Mouse (Mus musculus) ZHBTc4 (cell line): ENCODE measurements at regions not wholly inside any gene's neighbourhood (a gene's known extent, or its start where the extent isn't known, plus 50 kb on each side); places are given as distances from the start of the nearest gene placed in this dataset.
A peak's percentile ranks its signal among the peaks of the same experiment; 100 is the strongest.

Experiments
- DNase-seq: peaks from one replicate; pipeline ENCODE4 v3.0.0-alpha.2; 2011; ENCODE audit warnings: low read depth, low spot score

DNA sequence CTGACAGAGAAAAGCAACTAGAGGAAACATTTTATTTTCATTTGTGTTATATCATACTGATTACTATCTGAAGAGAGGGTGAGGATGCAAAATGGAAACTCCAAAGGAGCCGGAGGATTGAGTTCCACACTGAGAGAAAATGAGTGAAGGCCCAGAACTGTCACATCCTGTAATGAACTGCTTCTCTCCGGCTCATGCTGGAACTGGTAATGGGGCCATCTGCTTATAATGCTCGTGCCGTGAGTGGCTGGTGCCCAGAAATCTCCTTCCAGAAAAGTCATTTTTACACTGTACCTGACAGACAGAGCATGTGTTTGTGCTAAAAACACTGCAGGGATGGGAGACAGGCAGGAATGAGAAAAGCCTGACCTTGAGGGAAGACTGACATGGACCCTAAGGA lies 483.5 kb upstream of the Pkdcc start:
- DNase-seq: no peak

DNA sequence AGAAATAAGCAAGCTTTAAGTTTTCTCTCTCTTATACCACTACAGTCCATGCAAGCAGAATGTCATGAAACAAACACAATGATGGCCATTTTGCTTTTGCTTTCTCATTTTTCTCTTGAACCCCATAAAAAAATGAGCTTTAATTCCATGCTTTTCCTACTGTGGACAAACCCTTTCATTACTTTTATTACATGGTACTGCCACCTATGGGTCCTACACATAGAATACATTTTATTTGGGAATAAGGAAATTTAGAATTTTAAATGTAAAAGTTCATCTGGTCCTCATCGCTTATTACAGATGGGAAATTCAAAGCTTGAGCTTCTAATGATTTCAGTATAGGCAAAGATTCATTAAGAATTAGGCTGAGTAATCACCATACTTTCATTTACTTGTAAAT lies 472.6 kb upstream of the Pkdcc start:
- DNase-seq: no peak

DNA sequence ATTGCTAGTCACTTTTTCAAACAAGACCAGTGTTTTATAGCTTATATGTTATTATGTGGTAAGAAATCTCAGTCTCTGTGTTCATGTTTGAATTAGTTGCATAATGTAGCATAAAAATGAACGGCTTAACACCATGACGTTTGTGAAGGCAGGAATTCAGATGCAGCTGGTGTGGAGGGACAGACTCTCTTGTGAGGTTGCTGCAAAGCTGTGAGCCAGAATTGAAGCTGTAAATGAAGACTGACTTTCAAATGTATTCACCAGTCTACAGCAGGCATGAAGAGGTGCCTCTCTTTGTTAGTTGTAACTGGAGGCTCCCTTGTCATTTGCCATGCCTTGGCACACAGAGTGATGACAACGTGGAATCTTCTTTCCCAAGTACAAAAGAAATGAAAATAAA lies 457.7 kb upstream of the Pkdcc start:
- no peak for DNase-seq

DNA sequence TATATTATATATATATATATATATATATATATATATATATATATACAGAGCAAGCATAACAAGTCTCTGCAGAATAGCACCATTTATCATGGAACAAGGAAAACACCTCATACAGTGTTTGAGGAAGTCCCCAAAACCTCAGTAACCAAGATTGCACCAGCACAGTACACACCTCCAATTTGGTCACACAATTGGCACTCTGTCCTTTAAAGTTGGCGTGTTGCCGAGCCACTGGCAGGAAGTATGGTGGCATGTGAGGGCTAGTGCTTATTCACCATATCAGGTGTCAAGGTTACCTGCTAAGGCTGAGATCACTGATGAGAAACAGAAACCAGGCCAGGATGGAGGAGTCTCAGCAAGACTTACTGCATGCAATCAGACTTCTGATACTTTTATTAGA lies 436.0 kb upstream of the Pkdcc start:
- DNase-seq: no peak

DNA sequence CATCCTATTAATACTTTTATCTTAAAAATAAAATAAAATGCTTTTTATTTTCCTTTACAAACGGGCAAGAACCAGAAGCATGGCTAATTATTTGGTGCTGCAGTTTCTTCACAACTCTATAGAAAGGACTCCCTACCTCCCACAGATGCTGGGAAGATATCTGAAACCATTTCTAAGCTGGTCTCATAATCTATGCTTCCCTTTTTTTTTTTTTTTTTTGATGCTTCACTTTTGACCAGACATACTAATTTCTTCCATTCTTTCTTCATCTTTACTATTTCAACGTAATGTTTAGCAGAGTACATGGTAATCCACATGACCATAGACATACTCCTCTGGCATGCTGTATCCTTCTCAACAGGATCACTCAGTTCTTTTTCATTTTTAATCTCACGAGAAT lies 393.0 kb upstream of the Pkdcc start:
- DNase-seq: no peak

DNA sequence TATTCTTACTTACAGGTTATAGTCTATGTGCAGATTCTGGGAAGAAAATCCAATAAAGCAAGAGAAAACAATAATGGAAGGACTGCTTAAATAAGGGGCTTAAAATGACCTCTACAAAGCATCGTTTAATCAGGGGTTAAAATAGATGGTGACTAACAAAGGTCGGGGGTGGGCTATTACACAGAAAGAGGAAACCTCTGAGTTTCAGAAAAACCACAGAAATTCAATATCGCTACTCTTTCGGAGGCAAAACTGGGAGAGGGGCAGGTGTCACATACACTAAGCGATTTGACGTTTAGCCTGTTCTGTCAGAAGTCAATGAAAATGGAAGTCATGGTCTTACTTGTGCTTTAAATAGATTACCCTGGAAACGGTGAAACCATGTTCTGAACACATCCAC lies 391.0 kb upstream of the Pkdcc start:
- DNase-seq: no peak

DNA sequence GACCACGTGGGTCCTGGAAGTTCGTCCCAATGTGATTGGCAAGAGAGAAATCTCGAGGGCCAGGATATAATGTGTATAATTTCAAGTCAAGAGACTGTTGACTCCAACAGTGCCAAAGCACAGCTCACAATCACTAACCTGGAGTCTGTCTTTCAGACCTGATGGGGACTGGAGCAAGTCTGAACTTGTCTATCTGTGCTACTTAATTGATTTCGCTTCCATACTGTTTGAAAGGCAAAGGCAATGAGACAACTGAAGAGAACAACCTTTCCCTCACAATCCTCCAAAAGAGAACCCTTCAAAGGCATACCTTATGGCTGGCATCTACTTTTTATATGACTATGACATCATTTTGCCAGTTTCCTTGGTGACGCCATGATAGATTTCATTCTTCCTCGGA lies 390.5 kb upstream of the Pkdcc start:
- no peak for DNase-seq

DNA sequence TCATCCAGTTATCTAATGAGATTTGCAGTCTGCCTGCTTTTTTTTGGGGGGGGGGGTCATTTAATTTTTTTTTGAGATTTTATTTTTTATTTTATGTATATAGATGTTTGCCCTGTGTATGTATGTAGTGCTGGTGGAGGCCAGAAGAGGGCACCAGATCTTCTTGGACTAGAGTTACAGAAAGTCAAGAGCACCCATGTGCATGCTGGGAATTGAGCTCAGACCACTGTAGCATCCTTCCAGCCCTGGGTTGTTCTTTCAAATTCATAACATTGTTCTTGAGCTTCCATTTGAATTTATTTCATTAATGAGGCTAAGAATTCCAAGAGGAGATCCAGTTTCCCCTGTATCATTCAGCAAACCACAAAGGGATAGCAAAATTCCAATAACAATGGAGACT lies 387.9 kb upstream of the Pkdcc start:
- DNase-seq: peak; percentile 9

DNA sequence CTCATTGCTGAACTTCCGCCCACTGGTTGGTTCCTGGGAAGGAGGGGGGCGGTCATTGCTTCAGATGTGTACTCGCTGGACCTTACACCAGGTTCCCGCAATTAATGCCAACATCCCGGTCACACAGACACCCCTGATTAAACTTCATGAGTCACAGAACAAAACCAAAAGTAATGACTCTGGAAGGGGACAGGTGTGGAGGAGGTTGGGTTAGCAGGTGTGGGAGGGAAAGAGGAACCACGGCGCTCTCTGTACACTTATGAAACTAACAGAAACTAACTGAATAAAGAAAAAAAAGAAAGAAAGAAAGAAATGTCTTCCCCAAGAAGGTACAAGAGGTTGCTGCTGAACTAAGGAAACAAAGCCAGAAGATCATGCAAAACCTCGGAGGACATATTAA lies 387.3 kb upstream of the Pkdcc start:
- DNase-seq: no peak

DNA sequence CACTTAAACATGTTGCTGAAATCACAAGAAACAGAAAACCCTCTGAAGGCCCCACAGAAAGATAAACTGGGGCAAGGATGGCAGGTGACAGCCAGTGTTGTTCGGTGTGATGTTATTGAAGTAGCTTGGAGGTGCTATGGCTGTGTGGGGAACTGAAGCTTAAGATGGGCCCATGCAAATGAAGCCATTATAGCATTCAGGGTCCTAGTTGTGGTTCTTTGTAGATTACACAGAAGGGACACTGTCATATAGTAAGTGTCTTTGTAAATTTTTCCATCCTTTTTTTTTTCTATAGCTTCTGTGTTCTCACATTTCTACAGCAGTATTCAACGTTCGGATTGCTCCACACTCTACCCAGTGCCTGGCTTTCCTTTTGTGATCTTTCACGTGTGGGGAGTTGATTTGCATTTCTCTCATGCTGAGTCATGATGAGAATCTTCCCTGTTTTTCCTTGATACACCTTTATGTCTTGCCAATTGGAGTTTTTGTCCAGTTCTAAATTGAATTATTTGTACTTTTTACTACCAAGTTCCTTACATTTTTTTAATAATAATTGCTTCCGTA lies 386.6 kb upstream of the Pkdcc start:
- no peak for DNase-seq

DNA sequence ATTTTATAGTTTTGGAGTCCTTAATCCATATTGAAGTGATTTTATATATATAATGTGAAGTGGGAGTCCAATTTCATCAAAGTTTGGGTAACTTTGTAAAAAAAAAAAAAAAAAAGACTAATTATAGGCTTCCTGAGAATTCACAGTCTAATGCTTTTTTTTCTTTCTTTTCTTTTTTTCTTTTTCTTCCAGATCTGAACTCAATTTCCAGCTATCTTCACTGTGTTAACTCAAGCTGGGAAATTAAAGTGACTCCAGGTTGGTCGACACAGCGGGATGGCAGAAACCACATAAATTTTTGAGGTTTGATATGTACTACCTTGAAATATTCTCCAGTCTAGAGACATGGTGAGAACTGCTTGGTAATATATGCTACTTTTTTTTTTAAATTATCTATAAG lies 385.7 kb upstream of the Pkdcc start:
- no peak for DNase-seq

DNA sequence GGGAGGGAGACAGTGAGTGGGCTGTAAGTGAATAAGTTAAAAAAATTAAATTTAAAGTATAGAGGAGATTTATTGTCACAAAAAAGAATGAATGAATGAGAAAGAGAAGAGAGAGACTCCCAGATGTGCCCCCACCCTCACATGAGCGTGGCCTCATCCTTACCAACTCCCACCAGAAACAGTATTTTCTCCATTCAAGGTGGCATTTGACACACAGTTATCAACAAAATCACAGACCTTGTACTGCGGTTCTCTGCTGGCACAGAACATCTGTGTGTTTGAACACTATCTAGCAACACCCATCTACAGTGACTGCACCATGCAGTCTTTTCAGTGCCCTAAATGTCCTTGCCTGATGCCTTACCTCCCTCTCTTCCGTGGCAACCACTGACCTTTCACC lies 380.9 kb upstream of the Pkdcc start:
- no peak for DNase-seq

DNA sequence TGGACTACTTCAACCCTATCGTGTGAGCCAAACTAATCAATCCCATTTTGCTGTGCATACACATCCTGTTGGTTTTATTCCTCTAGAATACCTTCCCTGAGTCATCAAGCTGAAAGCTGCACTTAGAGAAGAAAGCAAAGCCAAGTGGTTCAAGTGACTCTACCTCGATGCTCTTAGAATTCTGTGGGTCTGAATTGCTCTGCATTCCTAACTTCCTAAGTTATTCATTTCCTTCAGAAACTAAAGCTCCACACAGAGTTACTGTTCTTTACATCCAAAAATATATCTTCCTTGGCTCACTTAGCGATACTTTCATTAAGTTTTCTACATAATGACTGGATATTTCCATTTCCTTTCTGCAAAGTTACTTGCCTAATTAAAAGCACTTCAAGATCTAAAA lies 379.0 kb upstream of the Pkdcc start:
- no peak for DNase-seq

DNA sequence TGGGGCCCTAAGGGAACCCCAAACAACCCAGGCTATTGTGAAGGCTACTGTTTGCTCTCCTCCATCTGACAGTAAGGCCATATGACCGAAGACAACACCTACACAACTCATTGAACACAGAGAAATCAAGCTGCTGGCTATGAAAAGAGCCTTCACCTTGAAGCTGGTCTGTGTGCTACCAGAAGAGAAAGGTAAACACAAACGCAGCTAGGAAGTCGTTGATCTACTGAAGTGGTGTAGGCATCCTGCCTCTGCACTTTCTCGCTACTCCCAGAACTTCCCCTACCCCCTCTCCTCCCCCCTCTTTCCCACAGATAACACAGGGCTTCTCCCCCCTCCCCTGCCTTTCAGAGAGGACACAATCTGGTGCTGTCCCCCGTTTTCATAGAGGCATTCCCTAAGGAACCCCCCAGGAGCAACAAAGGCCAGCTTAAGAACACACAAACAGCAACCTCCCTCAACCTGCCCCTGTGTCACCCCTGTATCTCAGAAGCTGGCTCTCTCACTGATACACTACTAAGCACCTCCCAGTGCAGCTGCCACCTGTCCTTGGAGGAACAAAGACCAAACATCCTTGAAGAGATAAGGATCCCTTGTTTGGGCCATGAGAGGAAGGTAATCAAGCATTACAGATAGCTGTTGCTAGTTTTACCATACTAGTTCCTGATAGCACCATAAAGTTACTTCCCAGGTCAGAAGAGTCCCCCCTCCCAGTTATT lies 368.2 kb upstream of the Pkdcc start:
- DNase-seq: no peak

DNA sequence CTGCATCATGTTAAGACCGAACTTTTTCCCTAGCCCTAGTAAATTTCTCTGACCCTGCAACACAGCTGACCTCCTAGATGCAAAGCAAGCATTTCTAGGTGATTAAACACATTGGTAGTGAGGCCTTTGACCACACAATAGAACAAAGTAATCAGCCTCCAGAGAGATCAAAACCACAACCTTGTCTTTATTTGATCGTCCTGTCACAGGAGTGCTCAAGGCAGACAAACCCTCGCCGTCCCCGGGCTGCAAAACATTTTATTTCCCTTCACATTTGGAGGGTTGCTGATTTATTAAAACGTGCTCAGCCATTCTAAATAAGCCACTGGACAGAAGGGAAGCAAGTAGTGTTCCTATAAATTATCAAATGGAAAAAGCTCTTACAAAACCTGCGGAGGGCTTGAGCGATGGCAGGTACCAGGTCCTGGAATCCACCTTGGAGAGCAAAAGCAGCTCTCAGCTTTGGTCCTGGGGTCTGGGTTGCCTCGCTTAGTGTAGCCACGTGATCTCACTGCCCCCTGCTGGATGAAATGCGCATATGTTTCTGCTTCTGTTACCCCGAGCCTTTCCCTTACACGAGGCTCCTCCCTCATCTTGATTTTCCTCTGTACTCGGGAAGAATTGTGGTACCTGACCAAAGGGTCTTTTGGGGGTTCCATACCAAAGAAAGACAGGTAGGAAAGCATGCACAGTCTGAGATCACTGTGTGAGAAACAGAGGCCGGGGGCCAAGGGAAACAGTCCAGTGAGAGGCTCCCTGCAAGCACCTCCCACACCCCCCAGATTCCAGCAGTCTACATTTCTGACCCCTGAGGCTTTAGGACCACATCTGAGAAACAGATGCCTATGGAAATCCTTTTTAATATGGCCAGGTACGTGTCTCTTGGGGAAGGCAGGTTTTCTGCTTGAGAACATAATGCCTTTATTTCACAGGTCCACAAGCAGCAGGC lies 357.6 kb upstream of the Pkdcc start:
- peak; percentile 66 for DNase-seq

DNA sequence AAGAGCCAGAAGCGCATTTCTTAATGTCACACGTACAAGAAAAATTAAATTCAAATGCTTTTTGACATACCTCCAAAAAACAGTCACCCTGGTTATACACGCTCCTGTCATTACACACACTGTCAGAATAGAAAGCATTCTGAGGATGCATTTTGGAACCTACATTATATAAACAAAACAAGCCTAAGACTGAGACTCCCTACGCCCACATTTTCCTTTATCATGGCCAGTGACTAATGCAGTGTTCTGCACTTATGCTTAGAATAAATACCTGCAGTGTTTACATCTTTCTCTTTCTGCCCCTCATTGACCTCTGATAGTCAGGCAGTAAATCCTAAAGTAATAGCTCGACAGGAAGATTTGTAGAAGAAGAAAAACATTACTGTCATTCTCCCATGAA lies 354.7 kb upstream of the Pkdcc start:
- DNase-seq: no peak

DNA sequence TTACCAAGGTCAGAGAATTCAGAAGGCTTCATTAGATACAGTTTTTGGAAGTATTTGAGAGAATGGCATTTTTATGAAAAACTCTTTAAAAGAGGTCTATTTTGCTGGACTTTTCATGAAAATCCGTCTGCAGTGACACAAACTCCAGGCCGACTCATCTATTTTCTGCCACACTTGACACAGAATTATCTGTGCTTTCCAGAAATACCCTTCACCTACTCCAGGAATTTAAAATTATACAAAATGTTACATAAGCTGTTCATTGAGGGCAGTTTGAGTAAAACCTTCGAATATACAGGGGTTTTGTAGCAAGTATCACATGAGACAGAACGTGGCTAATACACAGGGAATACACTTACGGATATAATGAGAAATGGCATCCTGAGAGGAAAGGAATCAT lies 354.1 kb upstream of the Pkdcc start:
- DNase-seq: no peak

DNA sequence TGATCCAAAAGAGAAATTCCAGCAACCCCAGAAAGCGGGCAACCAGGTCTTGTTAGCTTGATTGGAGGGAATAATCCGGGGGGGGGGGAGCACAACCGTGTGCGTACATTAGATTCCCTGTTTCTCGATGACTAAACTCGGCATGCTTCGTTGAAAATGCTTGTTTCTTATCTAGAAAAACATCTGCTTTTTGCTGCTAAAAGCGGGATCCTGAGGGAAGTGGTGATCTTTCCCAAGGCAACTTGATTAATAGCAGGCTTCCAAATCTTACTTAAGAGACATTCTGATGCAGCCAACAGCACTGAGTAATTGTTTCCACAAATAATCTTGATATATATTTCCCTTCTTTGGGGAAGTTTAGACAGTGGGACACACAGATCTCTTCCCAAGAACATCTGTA lies 338.0 kb upstream of the Pkdcc start:
- no peak for DNase-seq

DNA sequence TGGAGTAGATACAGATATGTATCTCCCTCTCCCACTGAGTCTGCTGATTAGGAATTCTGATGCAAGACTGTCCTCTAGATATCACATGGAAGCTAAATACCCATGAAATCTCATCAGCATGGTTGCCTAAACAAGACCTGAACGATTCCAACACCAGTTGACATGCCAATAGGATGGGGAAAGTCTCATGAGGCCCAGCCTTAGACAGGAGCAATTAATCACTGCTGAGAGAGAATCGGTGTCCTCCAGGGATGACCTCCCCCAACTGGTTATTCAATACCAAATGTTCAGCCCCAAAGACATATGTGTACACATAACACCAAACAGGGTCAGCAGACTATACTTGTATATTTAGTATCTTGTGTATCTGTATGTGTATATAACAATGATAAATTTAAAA lies 314.5 kb upstream of the Pkdcc start:
- no peak for DNase-seq

DNA sequence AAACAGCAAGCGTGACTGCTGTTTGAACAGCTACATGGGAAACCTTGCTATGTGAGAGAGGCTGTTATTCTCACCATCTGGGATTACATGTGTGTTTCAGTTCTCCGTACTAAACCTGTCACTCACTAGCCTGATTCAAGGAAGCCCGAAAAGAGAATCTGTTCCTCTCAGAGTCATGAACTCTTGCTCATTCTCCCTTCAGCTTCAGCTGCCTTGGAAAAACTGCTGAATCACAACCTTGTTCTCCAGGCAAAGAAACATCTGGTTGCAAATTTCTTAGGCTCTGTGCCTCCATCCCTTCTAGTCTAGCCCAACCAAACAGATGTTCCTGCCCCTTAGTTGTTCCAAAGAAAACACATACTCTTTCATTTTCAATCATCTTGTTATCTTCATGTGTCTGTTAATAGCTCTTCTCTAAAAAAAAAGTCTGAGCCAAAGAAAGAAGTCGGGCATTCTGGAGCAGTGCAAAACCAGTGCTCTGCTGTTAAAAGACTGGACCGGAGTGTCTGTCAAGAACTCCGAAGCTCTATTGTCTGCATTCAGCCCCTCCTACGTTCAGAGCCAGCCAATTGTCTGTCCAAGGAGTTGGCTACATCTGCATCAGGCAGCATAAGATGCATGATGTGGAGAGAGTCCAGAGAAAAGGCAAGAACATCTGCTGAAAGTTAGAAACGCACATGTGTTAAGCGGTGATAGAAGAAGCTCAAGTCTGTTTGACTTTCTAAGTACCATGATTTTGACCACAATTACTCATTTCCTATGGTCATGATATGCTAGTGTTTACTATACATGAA lies 313.8 kb upstream of the Pkdcc start:
- DNase-seq: no peak

DNA sequence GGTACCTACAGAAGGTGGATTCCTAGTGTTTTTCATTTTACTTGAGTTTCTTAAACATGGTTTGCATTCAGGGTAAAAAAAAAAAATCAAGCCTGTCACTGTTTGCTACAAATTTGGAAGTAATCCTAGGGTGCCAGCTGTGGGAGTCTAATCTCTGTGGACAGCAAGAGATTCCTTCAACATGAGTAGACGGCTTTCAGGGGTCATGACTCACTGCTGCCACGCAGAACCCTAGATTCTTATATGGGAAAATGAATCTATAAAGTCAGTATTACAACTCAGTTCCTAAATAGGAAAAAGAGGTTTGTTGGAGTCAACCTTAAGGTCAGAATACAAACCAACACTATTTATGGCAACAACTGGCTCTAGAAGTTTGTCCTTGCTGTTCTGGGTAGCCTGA lies 310.1 kb upstream of the Pkdcc start:
- DNase-seq: no peak

DNA sequence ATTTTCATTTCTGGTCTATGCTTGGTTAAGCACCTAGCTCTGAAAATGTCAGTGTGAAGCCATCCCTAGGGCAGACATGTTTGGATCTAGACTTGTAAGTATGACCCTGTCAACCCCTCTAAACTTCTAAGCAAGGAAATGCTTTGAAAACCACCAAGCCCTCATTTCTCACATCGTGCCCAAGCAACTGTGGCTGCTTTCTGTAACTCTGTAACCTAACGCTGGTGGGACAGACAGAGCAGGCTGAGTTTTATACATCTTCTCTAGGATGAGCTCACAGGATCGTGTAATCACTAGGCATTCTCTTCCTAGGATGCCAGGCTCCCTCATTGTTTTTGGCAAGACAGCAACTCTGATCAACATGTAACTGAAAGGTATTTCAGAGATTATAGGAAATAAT lies 309.6 kb upstream of the Pkdcc start:
- DNase-seq: no peak
